Mouse (Mus musculus) liver, adult 2 months (tissue): ENCODE measurements around the gene Qser1.

Experiments
- CTCF ChIP-seq: fragments of 200-500 bp; IDR thresholded peaks from 2 replicates; pipeline ENCODE4 v1.5.1; 2011; ENCODE audit warnings: low read depth, low read length, control low read depth
- POLR2A ChIP-seq: fragments of 200-500 bp; IDR thresholded peaks from 2 replicates; pipeline ENCODE4 v1.6.1; 2011; ENCODE audit warnings: low read length, control low read depth; ENCODE audit not compliant: insufficient read depth; ENCODE audit errors: extremely low read depth

DNA sequence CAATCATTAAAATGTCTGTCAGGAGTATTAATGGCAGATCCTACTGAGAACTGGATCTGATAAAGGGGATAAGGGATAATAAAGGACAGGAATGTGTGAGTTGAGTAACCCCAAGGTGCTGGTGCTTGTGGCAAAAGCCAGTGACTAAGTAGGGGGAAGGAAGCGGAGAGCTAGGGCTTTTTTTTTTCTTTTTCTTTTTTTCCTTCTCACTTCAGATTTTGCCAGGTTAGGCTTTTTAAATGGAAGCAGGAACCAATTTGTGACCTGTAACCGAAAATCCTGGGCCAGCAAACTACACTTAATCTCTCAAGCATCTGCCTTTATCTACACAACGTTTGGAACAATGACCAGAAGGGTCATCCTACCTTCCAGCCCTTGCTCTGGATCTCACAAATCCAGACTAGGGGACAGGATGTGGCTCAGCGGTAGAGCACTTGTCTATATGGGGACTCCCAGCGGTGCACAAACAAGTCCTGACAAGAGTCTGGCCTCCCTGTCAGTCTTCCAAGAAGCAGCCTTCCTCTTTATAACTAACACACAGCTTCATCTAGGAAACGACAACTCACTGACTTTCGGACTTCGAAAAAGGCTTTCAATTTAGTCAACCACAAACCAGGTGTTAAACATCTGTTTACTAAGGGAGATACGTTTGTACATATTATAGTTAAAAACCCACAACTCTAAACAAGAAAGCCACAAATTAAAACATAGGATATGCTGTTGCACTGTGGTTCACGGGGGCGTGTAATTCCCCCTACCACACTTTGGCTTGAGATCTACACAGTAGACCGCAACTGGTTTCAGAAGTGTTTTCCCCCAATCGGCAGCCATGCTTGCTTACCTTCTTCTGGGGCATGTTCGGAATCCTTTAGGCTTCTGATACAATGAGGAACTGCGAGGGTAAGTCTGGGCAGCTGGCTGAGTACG lies 31.9 kb upstream of the Qser1 start:
- no peak for TF ChIP-seq CTCF
- TF ChIP-seq POLR2A: no peak
